Mouse (Mus musculus) lung, postnatal 0 days (tissue): Measurements from ENCODE around the gene Pgam2. TPM values are rescaled to one million over a fixed set of nuclear protein-coding genes. Genes with fewer than 3 reads are reported as not detected.

Experiments
- ATAC-seq: fragments of 200-750 bp; cut with Nextera tagmentation; 2 replicates; pipeline ENCODE4 v1.8.0; 2017; ENCODE audit warnings: moderate library complexity
- DNase-seq: peaks from one replicate; pipeline ENCODE4 v3.0.0-alpha.2; 2016; ENCODE audit warnings: low spot score
- H3K27ac ChIP-seq: fragments of 300-500 bp; sonication (generic); 2 replicates; pipeline ENCODE4 v1.5.1; 2014; ENCODE audit warnings: antibody characterized with exemption, mild to moderate bottlenecking, low read length, mixed read lengths
- H3K27me3 ChIP-seq: fragments of 300-500 bp; sonication (generic); replicated peaks from 2 replicates; pipeline ENCODE4 v1.6.1; 2014; ENCODE audit warnings: low read length, mixed read lengths; ENCODE audit not compliant: insufficient read depth
- H3K36me3 ChIP-seq: fragments of 300-500 bp; sonication (generic); 2 replicates; pipeline ENCODE4 v1.6.1; 2014; ENCODE audit warnings: low read length, mixed read lengths; ENCODE audit not compliant: insufficient read depth
- H3K4me1 ChIP-seq: fragments of 300-500 bp; sonication (generic); 2 replicates; pipeline ENCODE4 v1.6.1; 2014; ENCODE audit warnings: antibody characterized with exemption, low read depth, low read length, mixed read lengths; ENCODE audit not compliant: insufficient read depth
- H3K4me2 ChIP-seq: fragments of 300-500 bp; sonication (generic); replicated peaks from 2 replicates; pipeline ENCODE4 v1.6.1; 2014; ENCODE audit warnings: low read depth, mild to moderate bottlenecking, low read length, moderate library complexity, mixed read lengths
- H3K4me3 ChIP-seq: fragments of 300-500 bp; sonication (generic); 2 replicates; pipeline ENCODE4 v1.5.1; 2014; ENCODE audit warnings: low read depth, low read length
- H3K9ac ChIP-seq: fragments of 300-500 bp; sonication (generic); replicated peaks from 2 replicates; pipeline ENCODE4 v1.6.1; 2014; ENCODE audit warnings: low read depth, mild to moderate bottlenecking
- H3K9me3 ChIP-seq: fragments of 300-500 bp; sonication (generic); 2 replicates; pipeline ENCODE4 v1.6.1; 2016; ENCODE audit warnings: low read length, mixed read lengths
- CTCF ChIP-seq: IDR thresholded peaks from 2 replicates; pipeline ENCODE4 v1.5.1; 2016; ENCODE audit warnings: antibody characterized with exemption, mild to moderate bottlenecking
- EP300 ChIP-seq: IDR thresholded peaks from 2 replicates; pipeline ENCODE4 v1.6.1; 2016; ENCODE audit warnings: antibody characterized with exemption, mild to moderate bottlenecking, control low read depth
- WGBS: fragments of 180-500 bp; shearing (Covaris S2); extraction: QIAGEN DNeasy Blood & Tissue Kit; methylation state at CpG from one replicate; pipeline ENCODE4 v1.1.7; 2014; 5-methylcytosine and 5-hydroxymethylcytosine counted together
- polyA plus RNA-seq: library from polyadenylated mRNA; unstranded; fragments of >200 nt; fragmentation: Nextera tagmentation; extraction: Ambion mirVana; gene quantifications from 2 replicates; pipeline ENCODE4 v1.2.1, GENCODE M21; 2015

The Pgam2 gene
- polyA plus RNA-seq, 1 experiment from 2014 or later: 29.8 TPM

GRCm38 (mm10) chr11:5766019-5766418 is 37.5 kb downstream of the Pgam2 start:
- no peak for ATAC-seq
- WGBS: 53% methylated on average over 6 of the region's 6 CpGs

GRCm38 (mm10) chr11:5762633-5762982 is 40.9 kb downstream of the Pgam2 start:
- Histone ChIP-seq H3K4me2 (peak overlapping the region; percentile 76), H3K27me3 (no peaks in the 10 kb centered on the region), H3K27ac (peak overlapping the region; percentile 96; the same call in 1 of the 2 replicates), H3K36me3 (no peaks in the 10 kb centered on the region), H3K9ac (no peak overlapping the region), H3K4me1 (peaks cover 4% of the 10 kb centered on the region; the same call in 1 of the 2 replicates), H3K9me3 (no peaks in the 10 kb centered on the region), H3K4me3 (peak overlapping the region; percentile 70)
- peak; percentile 8 for DNase-seq
- TF ChIP-seq CTCF (no peak), EP300 (no peak)
- no peak for ATAC-seq
- 17% methylated on average over 6 of the region's 6 CpGs for WGBS

More at GRCm38 (mm10) chr11:5766019-5766418, 37.5 kb downstream of the Pgam2 start:
- H3K4me3 ChIP-seq: no peak overlapping the region
- TF ChIP-seq CTCF: no peak
- TF ChIP-seq EP300: peak; percentile 51; the same call in 1 of the 2 replicates
- H3K4me2 ChIP-seq: no peak overlapping the region
- H3K9me3 ChIP-seq: no peaks in the 10 kb centered on the region
- H3K9ac ChIP-seq: no peak overlapping the region
- H3K4me1 ChIP-seq: no peaks in the 10 kb centered on the region
- DNase-seq: peak; percentile 64
- H3K36me3 ChIP-seq: no peaks in the 10 kb centered on the region
- no peaks in the 10 kb centered on the region for H3K27me3 ChIP-seq
- H3K27ac ChIP-seq: no peak overlapping the region

- Histone ChIP-seq H3K27ac (peak within 1 kb of the TSS; percentile 96), H3K4me1 (peaks cover 4% of the 10 kb centered on the region; the same call in 1 of the 2 replicates), H3K9ac (peak within 1 kb of the TSS; percentile 81), H3K27me3 (no peaks in the 10 kb centered on the region), H3K4me2 (peak within 1 kb of the TSS; percentile 76), H3K4me3 (peak within 1 kb of the TSS; percentile 70), H3K36me3 (no peaks in the 10 kb centered on the region), H3K9me3 (no peaks in the 10 kb centered on the region)
- 0% methylated on average over 68 of the region's 68 CpGs for WGBS
- peak; percentile 46 for TF ChIP-seq CTCF
- no peak for TF ChIP-seq EP300
- ATAC-seq: peak; percentile 98
- peak; percentile 95 for DNase-seq
These were observed 41.5 kb downstream of the Pgam2 start, which contains the start of gene Urgcp for GRCm38 (mm10) chr11:5761820-5762632. Gene Urgcp, minus strand, starts transcription at chr11:5762376.

- DNase-seq (no peak), ATAC-seq (no peak)
- no peak overlapping the region for H3K4me3 ChIP-seq
- no peak overlapping the region for H3K9ac ChIP-seq
- WGBS: 91% methylated on average over 2 of the region's 2 CpGs
- no peak overlapping the region for H3K27ac ChIP-seq
- H3K36me3 ChIP-seq: no peaks in the 10 kb centered on the region
- H3K27me3 ChIP-seq: no peaks in the 10 kb centered on the region
- no peaks in the 10 kb centered on the region for H3K4me1 ChIP-seq
- TF ChIP-seq CTCF: no peak
- TF ChIP-seq EP300: no peak
- no peaks in the 10 kb centered on the region for H3K9me3 ChIP-seq
- no peak overlapping the region for H3K4me2 ChIP-seq
These were observed 49.8 kb downstream of the Pgam2 start for GRCm38 (mm10) chr11:5753755-5754154.

Other genes with a start within 250 kb of the Pgam2 start
- 0.15 TPM in 1 of 2 replicates, not detected in the other for gene Ankrd36, start 234.0 kb downstream of the Pgam2 start, polyA plus RNA-seq
- 178 and 201 TPM in 2 replicates for gene Mrps24, start 88.1 kb downstream of the Pgam2 start, polyA plus RNA-seq
- gene Urgcp, start 41.4 kb downstream of the Pgam2 start, polyA plus RNA-seq: 18.3 and 19.0 TPM in 2 replicates
- gene Dbnl, start 15.2 kb downstream of the Pgam2 start, polyA plus RNA-seq: 98.0 and 99.7 TPM in 2 replicates
- gene Polm, start 34.3 kb upstream of the Pgam2 start, polyA plus RNA-seq: 5.9 and 8.2 TPM in 2 replicates
- 21.8 and 22.3 TPM in 2 replicates for gene Aebp1, start 58.2 kb upstream of the Pgam2 start, polyA plus RNA-seq
- 30.1 and 34.1 TPM in 2 replicates for gene Pold2, start 74.6 kb upstream of the Pgam2 start, polyA plus RNA-seq
- 327 and 405 TPM in 2 replicates for gene Myl7, start 95.0 kb upstream of the Pgam2 start, polyA plus RNA-seq
- gene Gck, start 146.3 kb upstream of the Pgam2 start, polyA plus RNA-seq: 1.2 and 2.1 TPM in 2 replicates
- gene Ykt6, start 152.0 kb upstream of the Pgam2 start, polyA plus RNA-seq: 40.2 and 40.9 TPM in 2 replicates